Mouse (Mus musculus) G1E (cell line): ENCODE measurements at regions not wholly inside any gene's neighbourhood (a gene's known extent, or its start where the extent isn't known, plus 50 kb on each side); places are given as distances from the start of the nearest gene placed in this dataset.

Experiments
- CTCF ChIP-seq: IDR thresholded peaks from 2 replicates; pipeline ENCODE4 v1.5.1; 2012; ENCODE audit warnings: low read depth, low read length, inconsistent platforms, mixed read lengths
- GATA1 ChIP-seq: IDR thresholded peaks from 2 replicates; pipeline ENCODE4 v1.6.1; 2012; ENCODE audit warnings: borderline replicate concordance, low read length, inconsistent platforms, mixed read lengths
- POLR2AphosphoS5 ChIP-seq: IDR thresholded peaks from 2 replicates; pipeline ENCODE4 v1.6.1; 2012; ENCODE audit warnings: low read depth, low read length, inconsistent platforms; ENCODE audit not compliant: insufficient replicate concordance
- TAL1 ChIP-seq: conservative IDR thresholded peaks from 2 replicates; pipeline ENCODE4 v1.6.1; 2012; ENCODE audit warnings: low read depth, low read length, inconsistent platforms, mixed read lengths

- no peak for TF ChIP-seq CTCF
- TF ChIP-seq POLR2AphosphoS5: no peak
- TF ChIP-seq TAL1: no peak
- TF ChIP-seq GATA1: no peak
Observed at GRCm38 (mm10) chr1:55866677-55867076, 461.0 kb downstream of the Plcl1 start.
